Mouse (Mus musculus): Measurements from ENCODE around the gene Memo1. TPM values are rescaled to one million over a fixed set of nuclear protein-coding genes. Genes with fewer than 3 reads are reported as not detected.

Memo1 gene
- polyA plus RNA-seq, 1 experiment from 2014 or later = 85.9 TPM

DNA sequence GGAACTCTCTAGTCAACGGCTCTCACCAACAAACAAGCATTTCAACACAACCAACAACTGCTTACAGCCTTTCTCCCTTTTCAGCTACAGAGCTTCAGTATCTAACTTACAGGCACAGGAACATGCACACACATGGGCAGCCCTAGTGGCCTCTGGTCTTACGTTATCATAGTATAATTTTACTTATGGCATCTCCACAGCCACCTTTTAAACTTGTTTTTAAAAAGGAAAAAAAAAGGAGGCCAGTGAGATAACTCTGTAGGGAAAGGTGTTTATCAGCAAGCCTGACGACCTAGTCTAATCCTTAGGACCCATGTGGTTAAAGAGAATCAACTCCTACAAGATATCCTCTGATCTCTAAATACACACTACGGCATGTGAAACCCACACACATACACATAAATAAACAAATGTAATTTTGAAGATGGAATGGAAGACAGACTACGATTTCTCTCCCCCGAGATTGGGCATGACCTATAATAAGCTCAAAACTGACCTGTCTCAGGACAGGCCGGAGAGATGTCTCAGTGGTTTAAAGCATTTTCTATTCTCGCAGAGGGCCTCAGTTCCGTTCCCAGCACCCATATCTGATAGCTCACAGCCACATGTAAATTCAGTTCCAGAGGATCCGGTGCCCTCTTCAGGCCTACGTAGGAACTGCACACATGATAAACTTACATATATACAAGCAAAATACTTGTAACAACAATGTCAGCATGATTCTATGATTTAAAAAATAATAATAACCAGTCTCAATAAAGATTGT, 27.7 kb downstream of the Memo1 start:
- H3K9me3 ChIP-seq (ENCODE audit: control insufficient read depth, low read length) = no peaks in the 10 kb centered on the region; the same call in 1 of the 2 replicates
- no peak overlapping the region for H3K4me3 ChIP-seq (ENCODE audit: low read depth, low read length)
- no peak overlapping the region for H3K4me2 ChIP-seq
- DNase-seq (ENCODE audit: low spot score, missing footprints) = no peak
- H3K4me1 ChIP-seq (ENCODE audit: control insufficient read depth, insufficient read depth, low read length) = peaks cover 18% of the 10 kb centered on the region
- no peak overlapping the region for H3K9ac ChIP-seq (ENCODE audit: low read length)
- H3K27me3 ChIP-seq (ENCODE audit: control insufficient read depth, insufficient read depth, low read length) = no peaks in the 10 kb centered on the region
- 90% methylated on average over 11 of the region's 11 CpGs for WGBS
- H3K36me3 ChIP-seq (ENCODE audit: control insufficient read depth, insufficient read depth, low read length) = no peaks in the 10 kb centered on the region
- no peak for ATAC-seq (ENCODE audit: low FRiP score)
- H3K27ac ChIP-seq (ENCODE audit: low read depth, low read length) = no peak overlapping the region; the same call in 1 of the 2 replicates

DNA sequence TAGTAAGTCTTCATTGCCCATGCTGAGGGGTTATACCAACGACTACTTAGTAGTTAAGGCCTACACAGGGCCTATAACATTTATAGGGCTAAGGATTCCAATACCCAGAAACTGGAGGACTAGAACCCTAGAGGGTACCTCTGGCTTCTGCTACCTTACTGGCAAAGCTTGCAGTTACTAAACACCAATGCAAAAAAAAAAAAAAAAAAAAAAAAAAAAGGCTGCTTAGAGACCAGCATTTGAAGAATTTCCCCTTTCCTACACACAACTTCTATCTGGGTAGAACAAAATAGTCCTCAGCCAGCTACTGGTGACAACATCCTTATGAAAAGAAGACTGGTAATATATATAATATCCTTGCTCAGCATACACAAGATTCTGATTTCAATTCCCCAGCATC, 29.7 kb downstream of the Memo1 start:
- Histone ChIP-seq H3K4me3 (ENCODE audit: low read depth, low read length) (no peak overlapping the region), H3K4me1 (ENCODE audit: control insufficient read depth, insufficient read depth, low read length) (peaks cover 18% of the 10 kb centered on the region), H3K9ac (ENCODE audit: low read length) (no peak overlapping the region), H3K36me3 (ENCODE audit: control insufficient read depth, insufficient read depth, low read length) (no peaks in the 10 kb centered on the region), H3K27me3 (ENCODE audit: control insufficient read depth, insufficient read depth, low read length) (no peaks in the 10 kb centered on the region), H3K9me3 (ENCODE audit: control insufficient read depth, low read length) (no peaks in the 10 kb centered on the region; the same call in 1 of the 2 replicates), H3K27ac (ENCODE audit: low read depth, low read length) (peak overlapping the region; percentile 77; the same call in 1 of the 2 replicates), H3K4me2 (no peak overlapping the region)
- DNase-seq (ENCODE audit: low spot score, missing footprints) (no peak), ATAC-seq (ENCODE audit: low FRiP score) (peak; percentile 29; the same call in 1 of the 2 replicates)
- WGBS = 61% methylated on average over 1 of the region's 1 CpGs

DNA sequence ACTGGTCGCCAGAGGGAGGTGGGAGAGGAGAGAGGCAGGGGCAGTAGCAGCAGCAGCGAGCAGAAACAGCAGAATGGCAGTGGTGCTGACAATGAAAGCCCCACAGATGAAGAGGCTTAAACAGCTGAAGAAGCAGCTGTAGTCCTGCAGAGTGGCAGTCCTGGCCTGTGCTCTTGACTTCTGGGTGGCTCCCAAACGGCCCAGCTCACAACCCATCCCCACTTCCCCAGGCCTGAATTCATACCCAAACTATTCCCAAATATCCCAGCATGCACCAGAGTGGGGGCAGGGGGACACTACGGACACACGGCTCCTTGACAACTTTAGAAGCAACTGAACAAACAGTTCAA, 30.2 kb downstream of the Memo1 start:
- WGBS = 4% methylated on average over 5 of the region's 5 CpGs
- DNase-seq (ENCODE audit: low spot score, missing footprints) (no peak), ATAC-seq (ENCODE audit: low FRiP score) (peak; percentile 79; the same call in 1 of the 2 replicates)
- H3K9ac ChIP-seq (ENCODE audit: low read length) = peak overlapping the region; percentile 43; the same call in 1 of the 2 replicates
- peak overlapping the region; percentile 77 for H3K27ac ChIP-seq (ENCODE audit: low read depth, low read length)
- no peaks in the 10 kb centered on the region for H3K36me3 ChIP-seq (ENCODE audit: control insufficient read depth, insufficient read depth, low read length)
- H3K27me3 ChIP-seq (ENCODE audit: control insufficient read depth, insufficient read depth, low read length) = no peaks in the 10 kb centered on the region
- H3K4me2 ChIP-seq = peak overlapping the region; percentile 12; the same call in 1 of the 2 replicates
- no peak overlapping the region for H3K4me3 ChIP-seq (ENCODE audit: low read depth, low read length)
- H3K4me1 ChIP-seq (ENCODE audit: control insufficient read depth, insufficient read depth, low read length) = peaks cover 18% of the 10 kb centered on the region
- no peaks in the 10 kb centered on the region; the same call in 1 of the 2 replicates for H3K9me3 ChIP-seq (ENCODE audit: control insufficient read depth, low read length)

DNA sequence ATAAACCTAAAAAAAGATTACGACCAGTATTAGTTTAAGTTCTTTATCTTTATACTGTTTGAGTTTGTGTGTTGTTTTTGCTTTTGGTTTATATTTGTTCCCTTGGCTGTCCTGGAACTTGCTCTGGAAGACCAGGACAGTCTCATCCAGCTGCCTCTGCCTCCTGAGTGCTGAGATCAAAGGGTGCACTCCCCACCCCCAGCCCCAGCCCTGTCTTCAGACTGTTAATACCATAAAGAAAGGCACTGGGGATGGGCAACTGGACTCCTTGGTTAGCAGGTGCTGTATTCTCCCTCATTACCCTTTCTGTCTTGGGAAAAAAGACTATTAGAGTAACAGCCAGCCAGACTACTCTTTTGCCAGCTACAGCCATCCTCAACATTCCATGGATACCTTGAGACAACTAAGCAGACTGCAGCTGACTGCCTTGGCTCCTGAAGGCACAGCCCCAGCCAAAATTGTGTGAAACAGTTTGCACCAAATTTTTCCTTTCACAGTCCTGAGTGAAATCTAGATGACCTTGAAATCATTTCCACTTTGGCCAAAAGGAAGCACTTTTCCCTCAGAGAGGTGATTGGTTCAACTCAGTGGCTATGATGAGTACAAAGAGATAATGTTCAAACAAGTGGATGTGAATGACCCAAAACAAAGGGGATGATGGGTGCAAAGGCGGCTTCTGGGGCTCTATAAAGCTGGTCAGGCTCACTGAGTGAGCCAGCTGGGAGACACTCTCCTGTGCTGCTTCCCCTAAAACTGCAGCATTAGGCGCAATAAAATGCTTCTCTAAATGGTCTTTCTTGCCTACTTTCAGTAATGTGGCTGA, 30.8 kb downstream of the Memo1 start:
- H3K36me3 ChIP-seq (ENCODE audit: control insufficient read depth, insufficient read depth, low read length) = no peaks in the 10 kb centered on the region
- H3K27me3 ChIP-seq (ENCODE audit: control insufficient read depth, insufficient read depth, low read length) = no peaks in the 10 kb centered on the region
- peaks cover 18% of the 10 kb centered on the region for H3K4me1 ChIP-seq (ENCODE audit: control insufficient read depth, insufficient read depth, low read length)
- no peak overlapping the region for H3K4me3 ChIP-seq (ENCODE audit: low read depth, low read length)
- H3K9ac ChIP-seq (ENCODE audit: low read length) = peak overlapping the region; percentile 43
- peak overlapping the region; percentile 77 for H3K27ac ChIP-seq (ENCODE audit: low read depth, low read length)
- DNase-seq (ENCODE audit: low spot score, missing footprints) (no peak), ATAC-seq (ENCODE audit: low FRiP score) (peak; percentile 47; the same call in 1 of the 2 replicates)
- peak overlapping the region; percentile 12; the same call in 1 of the 2 replicates for H3K4me2 ChIP-seq
- 53% methylated on average over 3 of the region's 3 CpGs for whole genome bisulfite sequencing
- no peaks in the 10 kb centered on the region; the same call in 1 of the 2 replicates for H3K9me3 ChIP-seq (ENCODE audit: control insufficient read depth, low read length)

DNA sequence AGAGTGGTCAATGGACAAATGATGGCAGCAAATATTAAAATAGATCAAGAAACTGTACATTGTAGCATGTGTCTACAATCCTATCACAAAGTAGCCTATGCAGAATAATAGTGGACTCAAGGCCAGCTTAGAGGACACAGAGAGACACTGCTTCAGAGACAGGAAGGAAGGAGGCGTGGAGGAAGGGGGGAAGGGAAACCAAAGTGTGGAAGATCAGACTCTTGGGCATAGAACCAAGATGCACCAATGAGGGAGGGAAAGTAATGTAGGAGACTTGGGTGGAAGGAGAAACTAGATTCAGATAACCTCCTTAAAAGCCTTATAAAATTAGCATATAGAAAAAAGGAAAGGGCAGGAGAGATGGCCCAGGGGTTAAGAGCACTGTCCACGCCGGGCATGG, 32.9 kb downstream of the Memo1 start:
- H3K4me3 ChIP-seq (ENCODE audit: low read depth, low read length) = no peak overlapping the region
- WGBS = 84% methylated on average over 3 of the region's 3 CpGs
- no peak for ATAC-seq (ENCODE audit: low FRiP score)

DNA sequence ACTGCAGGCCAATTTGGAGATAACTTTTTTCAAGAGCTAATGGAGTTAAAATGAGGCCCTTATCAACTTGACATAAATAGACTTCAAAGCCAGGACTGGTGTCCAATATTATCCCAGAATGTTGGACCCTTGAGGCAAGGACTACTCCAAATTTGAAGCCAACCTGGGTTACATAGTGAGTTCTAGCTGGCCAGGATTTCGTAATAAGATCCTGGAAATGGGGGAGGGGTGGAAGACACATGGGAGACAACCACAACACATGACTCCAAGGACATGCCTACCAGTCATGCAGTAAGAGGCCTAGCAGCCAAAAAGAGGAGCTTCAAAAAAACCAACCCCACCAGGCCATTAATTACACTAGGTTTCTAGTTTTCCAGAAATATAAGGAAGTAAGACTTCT, 50.0 kb downstream of the Memo1 start:
- no peak for ATAC-seq (ENCODE audit: low FRiP score)
- 65% methylated on average over 1 of the region's 1 CpGs for WGBS
- Histone ChIP-seq H3K27me3 (ENCODE audit: control insufficient read depth, insufficient read depth, low read length) (no peaks in the 10 kb centered on the region), H3K9ac (ENCODE audit: low read length) (no peak overlapping the region), H3K4me1 (ENCODE audit: control insufficient read depth, insufficient read depth, low read length) (no peaks in the 10 kb centered on the region), H3K27ac (ENCODE audit: low read depth, low read length) (no peak overlapping the region), H3K36me3 (ENCODE audit: control insufficient read depth, insufficient read depth, low read length) (no peaks in the 10 kb centered on the region), H3K9me3 (ENCODE audit: control insufficient read depth, low read length) (no peaks in the 10 kb centered on the region), H3K4me2 (no peak overlapping the region), H3K4me3 (ENCODE audit: low read depth, low read length) (no peak overlapping the region)
- DNase-seq (ENCODE audit: low spot score, missing footprints) = no peak

More for the DNA sequence above, 32.9 kb downstream of the Memo1 start:
- H3K27me3 ChIP-seq (ENCODE audit: control insufficient read depth, insufficient read depth, low read length) = no peaks in the 10 kb centered on the region
- H3K4me2 ChIP-seq = no peak overlapping the region
- peaks cover 18% of the 10 kb centered on the region for H3K4me1 ChIP-seq (ENCODE audit: control insufficient read depth, insufficient read depth, low read length)
- no peak for DNase-seq (ENCODE audit: low spot score, missing footprints)
- no peak overlapping the region for H3K9ac ChIP-seq (ENCODE audit: low read length)
- H3K36me3 ChIP-seq (ENCODE audit: control insufficient read depth, insufficient read depth, low read length) = no peaks in the 10 kb centered on the region
- H3K9me3 ChIP-seq (ENCODE audit: control insufficient read depth, low read length) = no peaks in the 10 kb centered on the region
- H3K27ac ChIP-seq (ENCODE audit: low read depth, low read length) = no peak overlapping the region

DNA sequence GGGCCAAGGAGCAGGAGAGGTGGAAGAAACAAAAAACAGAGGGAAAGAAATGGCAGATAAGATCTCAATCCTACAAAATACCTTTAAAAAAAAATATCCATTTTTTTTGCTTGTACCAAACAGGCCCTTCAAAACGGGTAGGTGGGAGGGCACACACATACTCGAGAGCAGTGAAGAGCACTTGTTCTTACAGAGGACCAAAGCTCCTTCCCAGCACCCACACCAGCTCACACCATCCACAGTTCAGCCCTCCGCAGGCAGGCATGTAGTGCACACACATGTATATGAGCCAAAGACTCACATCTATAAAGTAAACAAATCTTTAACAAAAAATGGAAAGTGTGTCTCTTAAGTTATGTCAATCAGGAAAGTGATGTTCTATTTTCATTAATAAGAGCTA, 52.5 kb downstream of the Memo1 start:
- no peak overlapping the region for H3K27ac ChIP-seq (ENCODE audit: low read depth, low read length)
- DNase-seq (ENCODE audit: low spot score, missing footprints) (no peak), ATAC-seq (ENCODE audit: low FRiP score) (no peak)
- 77% methylated on average over 3 of the region's 3 CpGs for WGBS
- H3K4me1 ChIP-seq (ENCODE audit: control insufficient read depth, insufficient read depth, low read length) = no peaks in the 10 kb centered on the region
- H3K36me3 ChIP-seq (ENCODE audit: control insufficient read depth, insufficient read depth, low read length) = no peaks in the 10 kb centered on the region
- no peaks in the 10 kb centered on the region for H3K27me3 ChIP-seq (ENCODE audit: control insufficient read depth, insufficient read depth, low read length)
- no peak overlapping the region for H3K4me2 ChIP-seq
- H3K9me3 ChIP-seq (ENCODE audit: control insufficient read depth, low read length) = no peaks in the 10 kb centered on the region
- no peak overlapping the region for H3K9ac ChIP-seq (ENCODE audit: low read length)
- H3K4me3 ChIP-seq (ENCODE audit: low read depth, low read length) = no peak overlapping the region

DNA sequence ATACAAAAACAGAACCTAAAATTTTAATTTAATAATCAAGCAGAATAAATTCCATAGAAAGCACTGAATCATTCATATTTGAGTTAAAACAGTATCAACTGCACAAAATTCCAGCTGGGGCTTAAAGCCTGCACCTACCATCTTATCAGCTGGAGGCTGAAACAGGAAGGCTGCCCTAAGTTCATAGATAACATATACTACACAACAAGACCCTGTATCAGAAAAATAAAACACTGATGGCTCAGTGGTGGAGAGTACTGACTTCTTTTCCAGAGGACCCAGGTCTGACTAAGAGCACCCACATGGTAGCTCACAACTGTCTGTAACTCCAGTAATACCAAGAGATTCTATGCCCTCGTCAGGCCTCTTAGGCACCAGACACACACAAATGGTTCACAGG, 55.0 kb downstream of the Memo1 start:
- DNase-seq (ENCODE audit: low spot score, missing footprints) (no peak), ATAC-seq (ENCODE audit: low FRiP score) (no peak)
- no peaks in the 10 kb centered on the region for H3K36me3 ChIP-seq (ENCODE audit: control insufficient read depth, insufficient read depth, low read length)
- no peaks in the 10 kb centered on the region for H3K27me3 ChIP-seq (ENCODE audit: control insufficient read depth, insufficient read depth, low read length)
- H3K9me3 ChIP-seq (ENCODE audit: control insufficient read depth, low read length) = no peaks in the 10 kb centered on the region
- WGBS = 90% methylated on average over 1 of the region's 1 CpGs
- H3K27ac ChIP-seq (ENCODE audit: low read depth, low read length) = no peak overlapping the region
- no peaks in the 10 kb centered on the region for H3K4me1 ChIP-seq (ENCODE audit: control insufficient read depth, insufficient read depth, low read length)
- H3K4me2 ChIP-seq = no peak overlapping the region
- H3K9ac ChIP-seq (ENCODE audit: low read length) = no peak overlapping the region
- H3K4me3 ChIP-seq (ENCODE audit: low read depth, low read length) = no peak overlapping the region

Data from midbrain, embryonic 11.5 days (tissue).